Mouse (Mus musculus) G1E-ER4 (cell line): ENCODE measurements around the gene Hapln4. TPM values are rescaled to one million over a fixed set of nuclear protein-coding genes. Genes with fewer than 3 reads are reported as not detected.

ENCODE experiments used
- GATA1 ChIP-seq: IDR thresholded peaks from one replicate; pipeline ENCODE4 v1.8.0; 2012; ENCODE audit warnings: low read length, inconsistent platforms
- polyA plus RNA-seq: library from polyadenylated mRNA; stranded (reverse); fragments of >175 nt; gene quantifications from 2 replicates; pipeline ENCODE4 v1.2.3, GENCODE M21; 2012

The Hapln4 gene
- polyA plus RNA-seq, 1 experiment: not detected

DNA sequence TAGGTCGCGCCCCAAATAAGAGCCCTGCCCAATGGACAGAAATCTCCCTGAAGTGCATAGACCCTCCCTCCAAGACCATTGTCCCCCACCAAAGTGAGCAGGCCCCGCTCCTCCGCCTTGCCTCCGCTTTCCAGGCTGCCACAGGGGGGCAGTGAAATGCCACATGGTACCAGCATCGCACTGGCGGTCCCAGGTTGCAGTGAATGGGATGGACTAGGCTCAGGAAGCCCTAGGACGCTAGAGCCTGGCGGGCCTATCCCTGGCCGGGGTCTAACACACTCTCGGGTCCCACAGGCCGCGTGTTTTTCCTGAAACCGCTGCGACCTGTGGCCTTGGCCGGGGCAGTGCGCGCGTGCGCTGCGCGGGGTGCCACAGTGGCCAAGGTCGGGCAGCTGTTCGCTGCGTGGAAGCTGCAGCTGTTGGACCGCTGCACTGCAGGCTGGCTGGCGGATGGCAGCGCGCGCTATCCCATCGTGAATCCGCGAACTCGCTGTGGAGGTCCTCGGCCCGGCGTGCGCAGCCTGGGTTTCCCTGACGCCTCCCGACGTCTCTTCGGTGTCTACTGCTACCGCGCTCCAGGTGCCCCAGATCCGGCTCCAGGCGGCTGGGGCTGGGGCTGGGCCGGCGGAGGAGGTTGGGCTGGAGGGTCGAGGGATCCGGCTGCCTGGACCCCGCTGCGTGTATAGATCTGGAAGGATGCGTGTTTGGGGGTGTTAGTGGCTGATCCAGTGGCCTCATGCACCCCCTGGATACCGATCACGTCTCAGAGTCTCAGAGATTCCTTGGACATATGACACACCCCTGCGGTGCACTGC, 4.8 kb downstream of the Hapln4 start:
- TF ChIP-seq GATA1: no peak

GRCm38 (mm10) chr8:70089296-70089960, 6.2 kb downstream of the Hapln4 start:
- no peak for TF ChIP-seq GATA1

DNA sequence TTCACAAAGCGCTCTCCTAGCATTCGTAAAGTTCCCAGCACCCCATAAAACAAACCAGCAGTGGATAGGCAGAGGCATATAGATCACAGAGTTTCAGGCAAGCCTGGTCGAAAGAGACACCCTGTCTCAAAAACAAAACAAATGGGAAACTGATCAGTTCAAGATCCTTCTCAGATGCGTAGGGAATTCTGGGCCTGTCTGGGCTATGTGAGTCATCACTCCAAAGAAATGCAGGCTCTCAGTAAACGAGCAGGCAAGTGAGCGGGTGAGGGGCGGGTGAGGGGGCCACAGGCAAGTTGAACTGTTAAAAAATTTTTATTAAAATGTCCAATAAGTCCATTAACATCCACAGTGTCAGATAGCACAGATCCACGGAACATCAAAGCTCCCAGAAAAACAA, 9.5 kb downstream of the Hapln4 start:
- TF ChIP-seq GATA1: no peak

GRCm38 (mm10) chr8:70099276-70099675, 16.0 kb downstream of the Hapln4 start:
- no peak for TF ChIP-seq GATA1

- no peak for TF ChIP-seq GATA1
These were observed 17.0 kb downstream of the Hapln4 start for GRCm38 (mm10) chr8:70100241-70100640.

GRCm38 (mm10) chr8:70104506-70104905, 21.2 kb downstream of the Hapln4 start:
- TF ChIP-seq GATA1: no peak

DNA sequence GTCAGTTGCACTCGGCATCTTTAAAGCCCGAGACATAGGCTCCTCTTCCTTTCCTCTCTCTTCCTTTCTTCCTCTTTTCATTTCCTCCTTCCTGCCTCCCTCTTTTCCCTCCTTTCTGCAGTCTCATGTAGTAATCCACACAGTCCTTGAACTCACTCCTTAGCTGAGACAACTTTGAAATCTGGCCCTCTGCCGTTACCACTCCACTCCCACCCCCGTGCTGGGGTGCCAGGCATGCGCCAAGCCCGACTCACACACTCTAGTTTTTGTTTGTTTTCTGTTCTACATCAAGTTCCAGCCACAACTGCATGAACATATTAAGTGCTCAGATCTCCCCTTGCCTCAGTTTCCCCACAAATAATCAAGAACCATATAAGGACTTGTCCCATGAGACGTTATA, 21.7 kb downstream of the Hapln4 start:
- TF ChIP-seq GATA1: no peak

DNA sequence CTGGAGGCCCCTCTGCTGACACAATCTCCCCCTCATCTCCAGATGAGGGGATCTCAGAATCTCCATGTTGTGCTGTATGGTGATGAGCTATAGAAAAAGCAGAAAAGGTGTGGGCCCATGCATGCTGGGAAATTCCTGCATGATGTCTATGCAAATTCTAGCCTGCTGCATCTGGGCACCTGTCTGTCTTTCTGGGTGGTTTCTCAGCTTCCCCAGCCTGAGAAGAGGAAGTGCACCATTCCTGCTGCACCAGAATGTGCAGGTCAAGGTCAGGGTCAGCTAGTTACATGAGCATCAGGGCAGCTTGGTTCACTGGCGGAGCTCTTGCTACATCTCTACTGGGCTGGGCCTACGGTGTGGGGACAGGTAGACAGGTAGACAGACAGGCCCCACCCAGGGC, 27.2 kb downstream of the Hapln4 start:
- no peak for TF ChIP-seq GATA1

DNA sequence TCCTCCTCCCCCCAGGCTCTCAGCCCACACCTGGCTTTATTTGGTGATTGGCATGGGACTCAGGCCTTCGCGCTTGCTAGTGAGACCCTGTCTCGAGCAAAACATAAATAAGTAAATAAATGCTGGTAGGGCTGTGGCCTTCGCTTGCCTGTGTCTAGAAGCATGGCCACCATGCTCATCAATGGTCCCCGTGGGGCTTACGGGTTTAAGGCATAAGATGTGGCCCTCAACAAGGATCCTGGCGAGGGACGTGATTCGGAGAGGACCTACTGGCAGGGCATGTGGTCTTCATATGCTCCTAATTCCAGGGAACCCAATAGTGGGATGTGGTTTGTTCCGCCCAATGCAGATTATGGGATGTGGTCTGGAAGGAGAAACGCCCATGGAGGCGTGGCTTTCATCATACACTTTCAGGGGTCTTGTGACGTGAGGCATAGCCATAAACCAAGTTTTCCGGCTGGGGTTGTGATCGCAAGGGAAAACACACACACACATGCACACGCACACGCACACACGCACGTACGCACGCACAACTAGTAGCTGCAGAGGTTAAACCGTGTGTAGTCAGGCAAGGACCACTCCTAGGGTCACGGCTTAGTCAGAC, 28.0 kb downstream of the Hapln4 start:
- TF ChIP-seq GATA1: no peak

- no peak for TF ChIP-seq GATA1
These were observed 29.3 kb downstream of the Hapln4 start for GRCm38 (mm10) chr8:70112401-70113016.

DNA sequence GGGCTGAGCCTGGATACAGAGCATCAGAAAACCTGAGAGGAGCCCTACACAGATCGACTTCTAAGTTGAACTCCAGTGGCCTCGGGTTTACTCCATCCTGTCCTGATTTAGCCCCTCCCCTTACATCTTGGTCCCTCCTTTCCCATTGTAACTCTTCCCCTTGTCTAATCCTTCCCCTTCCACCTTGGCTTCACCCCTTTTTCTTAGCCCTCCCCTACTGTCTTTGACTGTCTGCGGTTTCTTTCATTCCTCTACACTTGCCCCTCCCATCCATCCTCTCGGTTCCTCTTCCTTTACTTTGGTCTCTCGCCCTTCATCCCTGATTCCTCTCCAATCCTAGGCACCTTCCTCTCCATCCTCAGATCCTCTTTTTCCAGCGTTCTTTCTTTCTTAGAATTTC, 31.2 kb downstream of the Hapln4 start:
- no peak for TF ChIP-seq GATA1

DNA sequence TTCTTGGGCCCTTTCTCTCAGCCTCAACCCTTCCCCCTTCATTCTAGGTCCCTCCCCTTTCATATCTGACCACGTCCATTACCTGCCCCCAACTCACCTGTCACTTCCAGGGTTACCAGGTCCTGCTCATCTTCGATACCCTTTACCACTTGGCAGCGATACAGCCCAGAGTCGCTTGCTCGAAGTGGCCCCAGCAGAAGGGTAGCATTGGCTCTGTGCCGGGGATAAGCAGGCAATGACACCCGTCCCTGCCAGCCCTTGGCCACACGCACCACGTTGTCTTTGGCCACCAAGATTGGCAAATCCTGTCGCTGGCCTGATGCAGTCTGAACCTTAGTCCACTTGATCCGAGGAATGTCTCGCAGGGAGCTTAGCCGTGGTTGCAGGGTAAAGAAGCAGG, 31.6 kb downstream of the Hapln4 start:
- no peak for TF ChIP-seq GATA1

- no peak for TF ChIP-seq GATA1
These were observed 34.4 kb downstream of the Hapln4 start for GRCm38 (mm10) chr8:70117611-70118010.

DNA sequence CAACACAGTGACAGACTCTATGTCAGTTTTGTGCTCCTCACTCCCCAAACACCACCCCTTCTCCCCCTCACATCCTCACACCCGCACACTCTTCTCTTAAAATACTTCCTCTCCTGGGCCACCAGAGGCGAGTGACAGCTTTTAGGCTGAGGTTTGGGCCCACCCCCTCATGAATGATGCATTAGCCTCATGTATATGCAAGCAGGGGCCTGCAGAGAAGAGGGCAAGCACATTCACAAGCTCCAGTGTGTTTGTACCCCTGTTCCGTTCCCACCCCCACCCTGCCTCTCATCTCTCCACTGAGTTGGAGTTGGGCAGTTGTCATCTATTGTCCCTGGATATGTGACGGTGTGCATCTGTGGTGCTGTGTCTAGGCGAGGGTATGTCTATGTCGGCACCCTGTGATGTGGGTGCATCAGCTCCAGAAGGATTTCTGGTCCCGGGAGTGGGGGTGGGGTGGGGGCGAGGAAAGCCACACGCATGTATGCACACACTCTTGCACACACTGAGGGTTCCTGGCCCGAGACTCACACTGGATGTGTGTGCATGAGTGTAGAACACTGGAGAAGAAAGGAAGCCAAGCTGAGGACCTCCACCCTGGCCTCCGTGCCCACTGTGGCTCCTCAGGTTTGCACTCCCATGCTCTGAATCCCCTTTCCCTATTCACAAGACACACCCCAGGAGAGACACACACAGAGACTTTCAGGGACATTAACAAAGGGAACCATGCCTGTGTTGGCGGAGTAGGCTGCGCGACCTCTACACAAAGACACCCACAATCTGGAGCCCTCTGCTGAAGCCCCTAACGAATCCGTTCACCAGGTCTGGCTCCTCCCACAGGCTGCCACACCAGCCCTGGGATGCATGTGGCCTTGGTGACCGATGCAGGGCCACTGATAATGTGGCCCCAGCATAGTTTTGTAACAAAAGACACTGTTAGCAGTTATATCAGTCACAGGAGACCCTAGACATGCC, 35.8 kb downstream of the Hapln4 start:
- no peak for TF ChIP-seq GATA1

GRCm38 (mm10) chr8:70120667-70121066, 37.4 kb downstream of the Hapln4 start, which contains the start of gene Ncan:
Ncan (minus strand) TSS chr8:70120873.
- no peak for TF ChIP-seq GATA1
